Mouse (Mus musculus): ENCODE measurements at regions not wholly inside any gene's neighbourhood (a gene's known extent, or its start where the extent isn't known, plus 50 kb on each side); places are given as distances from the start of the nearest gene placed in this dataset.

- TF ChIP-seq CTCF (IDR thresholded peaks at IDR 0.05; ENCODE audit: low read depth) (no peak), EP300 (IDR thresholded peaks at IDR 0.05; ENCODE audit: low read depth) (no peak)
Measured at GRCm38 (mm10) chr11:109005681-109006080, 85.5 kb downstream of the Axin2 start.
